Mouse (Mus musculus) kidney, postnatal 0 days (tissue): ENCODE results near the gene Cpa5. TPM values are rescaled to one million over a fixed set of nuclear protein-coding genes. Genes with fewer than 3 reads are reported as not detected.
A peak's percentile ranks its signal among the peaks of the same experiment; 100 is the strongest.

Experiments used
- ATAC-seq: fragments of 200-750 bp; cut with Nextera tagmentation; replicated peaks from 2 replicates; pipeline ENCODE4 v1.8.0; 2017; ENCODE audit warnings: low read depth, moderate number of reproducible peaks, moderate TSS enrichment, moderate library complexity; ENCODE audit not compliant: low FRiP score
- DNase-seq: peaks from one replicate; pipeline ENCODE4 v3.0.0-alpha.2; 2016; ENCODE audit warnings: low spot score
- H3K27ac ChIP-seq: fragments of 300-500 bp; sonication (generic); 2 replicates; pipeline ENCODE4 v1.5.1; 2014; ENCODE audit warnings: mild to moderate bottlenecking
- H3K27me3 ChIP-seq: fragments of 300-500 bp; sonication (generic); 2 replicates; pipeline ENCODE4 v1.6.1; 2014; ENCODE audit warnings: low read length, mixed read lengths; ENCODE audit not compliant: insufficient read depth
- H3K36me3 ChIP-seq: fragments of 300-500 bp; sonication (generic); 2 replicates; pipeline ENCODE4 v1.6.1; 2014; ENCODE audit warnings: low read length, mixed read lengths; ENCODE audit not compliant: insufficient read depth
- H3K4me1 ChIP-seq: fragments of 300-500 bp; sonication (generic); replicated peaks from 2 replicates; pipeline ENCODE4 v1.6.1; 2014; ENCODE audit warnings: antibody characterized with exemption, low read length, mixed read lengths; ENCODE audit not compliant: insufficient read depth
- H3K4me2 ChIP-seq: fragments of 300-500 bp; sonication (generic); 2 replicates; pipeline ENCODE4 v1.6.1; 2014; ENCODE audit warnings: mild to moderate bottlenecking, low read length, moderate library complexity, mixed read lengths
- H3K4me3 ChIP-seq: fragments of 300-500 bp; sonication (generic); replicated peaks from 2 replicates; pipeline ENCODE4 v1.5.1; 2014; ENCODE audit warnings: low read depth, low read length
- H3K9ac ChIP-seq: fragments of 300-500 bp; sonication (generic); 2 replicates; pipeline ENCODE4 v1.6.1; 2014; ENCODE audit warnings: low read depth, low read length
- H3K9me3 ChIP-seq: fragments of 300-500 bp; sonication (generic); replicated peaks from 2 replicates; pipeline ENCODE4 v1.6.1; 2016; ENCODE audit warnings: low read length, inconsistent platforms, mixed read lengths
- CTCF ChIP-seq: IDR thresholded peaks from 2 replicates; pipeline ENCODE4 v1.5.1; 2016; ENCODE audit warnings: antibody characterized with exemption, low read depth, mild to moderate bottlenecking, moderate library complexity
- WGBS: fragments of 180-500 bp; shearing (Covaris S2); extraction: QIAGEN DNeasy Blood & Tissue Kit; methylation state at CpG from one replicate; pipeline ENCODE4 v1.1.7; 2014; 5-methylcytosine and 5-hydroxymethylcytosine counted together
- polyA plus RNA-seq: library from polyadenylated mRNA; unstranded; fragments of >200 nt; fragmentation: Nextera tagmentation; extraction: Ambion mirVana; gene quantifications from 2 replicates; pipeline ENCODE4 v1.2.1, GENCODE M21; 2015

Gene Cpa5
- polyA plus RNA-seq, 1 experiment from 2014 or later = 0.28 TPM

DNA sequence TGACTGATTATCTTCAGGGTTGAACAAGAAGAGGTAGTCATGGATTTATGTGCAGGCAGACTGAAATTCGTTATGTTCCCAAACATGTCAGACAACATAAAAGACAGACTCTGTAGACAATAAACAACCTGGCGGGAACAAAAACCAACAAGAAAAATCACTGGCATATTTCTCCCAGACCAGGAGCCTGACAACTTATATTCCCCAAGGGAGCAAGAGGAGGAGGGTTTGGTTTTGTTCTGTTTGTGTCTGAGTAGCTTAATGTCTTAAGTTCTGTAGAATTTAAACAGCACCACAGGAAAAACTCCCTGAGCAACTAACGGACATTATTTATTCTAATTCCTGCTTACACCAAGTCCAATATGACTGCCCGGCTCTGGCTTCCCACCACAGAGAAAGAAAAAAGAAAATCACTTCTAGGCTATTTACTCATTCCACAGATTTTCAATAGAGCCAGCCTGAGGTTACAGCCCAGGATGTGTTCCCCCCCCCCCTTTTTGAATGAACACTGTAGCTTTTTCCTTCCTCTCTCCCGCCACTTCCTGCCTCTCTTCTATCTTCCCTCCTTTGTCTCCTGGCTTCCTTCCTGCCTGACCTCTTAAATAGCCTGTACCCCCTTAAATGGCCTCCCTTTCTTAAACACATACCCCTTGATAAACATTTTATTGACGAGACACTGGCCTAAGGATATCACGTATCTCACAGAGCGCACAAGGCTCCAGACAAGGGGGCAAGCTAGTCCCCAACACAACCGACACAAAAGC is 41.8 kb downstream of the Cpa5 start:
- H3K27ac ChIP-seq = peak overlapping the region; percentile 76
- H3K9ac ChIP-seq = no peak overlapping the region
- H3K9me3 ChIP-seq = no peaks in the 10 kb centered on the region
- DNase-seq = no peak
- no peaks in the 10 kb centered on the region for H3K36me3 ChIP-seq
- peaks cover 25% of the 10 kb centered on the region for H3K4me1 ChIP-seq
- ATAC-seq = no peak
- no peak overlapping the region for H3K4me2 ChIP-seq
- no peak overlapping the region for H3K4me3 ChIP-seq
- H3K27me3 ChIP-seq = no peaks in the 10 kb centered on the region
- no peak for TF ChIP-seq CTCF
- WGBS = 36% methylated on average over 9 of the region's 9 CpGs

DNA sequence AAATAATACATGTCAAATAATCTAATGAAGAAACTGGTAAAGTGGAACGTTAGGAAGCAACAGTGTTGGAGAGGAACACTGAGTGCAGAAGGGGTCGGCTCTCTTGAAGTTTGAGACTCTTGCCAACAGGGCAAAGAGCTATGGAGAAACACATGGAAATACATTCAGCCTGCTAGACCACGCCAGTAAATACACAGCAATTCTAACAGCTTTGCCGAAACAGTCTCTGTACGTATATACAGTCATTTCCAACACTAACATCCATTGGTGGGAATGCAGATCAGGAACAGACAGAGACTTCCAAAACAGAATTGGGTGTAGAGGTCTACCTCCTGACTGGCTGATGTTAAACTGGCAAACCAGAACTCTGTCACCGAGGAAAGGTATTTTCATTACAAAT is 42.7 kb downstream of the Cpa5 start:
- peaks cover 25% of the 10 kb centered on the region for H3K4me1 ChIP-seq
- no peak overlapping the region for H3K4me3 ChIP-seq
- WGBS = 57% methylated on average over 6 of the region's 6 CpGs
- H3K27me3 ChIP-seq = no peaks in the 10 kb centered on the region
- ATAC-seq (no peak), DNase-seq (peak; percentile 27)
- no peak overlapping the region for H3K4me2 ChIP-seq
- H3K9me3 ChIP-seq = no peaks in the 10 kb centered on the region
- no peak overlapping the region for H3K9ac ChIP-seq
- peak overlapping the region; percentile 51; the same call in 1 of the 2 replicates for H3K27ac ChIP-seq
- TF ChIP-seq CTCF = no peak
- no peaks in the 10 kb centered on the region for H3K36me3 ChIP-seq

GRCm38 (mm10) chr6:30654402-30654859 is 43.6 kb downstream of the Cpa5 start:
- no peak for TF ChIP-seq CTCF
- WGBS = 24% methylated on average over 6 of the region's 6 CpGs

DNA sequence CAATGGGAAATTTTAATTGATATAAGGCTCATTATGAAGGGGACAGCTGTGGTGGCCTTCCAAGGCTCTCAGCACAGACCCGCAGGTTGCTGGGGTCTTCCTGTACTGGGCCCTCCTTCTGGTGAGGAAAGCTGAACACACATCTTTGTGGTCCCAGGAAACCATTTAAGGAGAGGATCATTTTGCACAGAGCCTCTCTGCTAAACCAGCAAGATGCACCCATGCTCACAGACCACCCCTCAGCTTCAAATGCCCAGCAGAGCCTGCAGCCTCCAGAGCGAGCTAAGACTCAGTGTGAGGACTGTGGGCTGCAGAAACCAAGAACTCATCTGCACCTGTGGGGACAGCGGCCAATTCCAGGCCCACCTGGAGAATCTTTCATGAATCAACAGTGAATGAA is 44.1 kb downstream of the Cpa5 start:
- peaks cover 25% of the 10 kb centered on the region for H3K4me1 ChIP-seq
- no peaks in the 10 kb centered on the region for H3K27me3 ChIP-seq
- H3K9ac ChIP-seq = no peak overlapping the region
- DNase-seq = no peak
- no peak for ATAC-seq
- H3K9me3 ChIP-seq = no peaks in the 10 kb centered on the region
- H3K36me3 ChIP-seq = no peaks in the 10 kb centered on the region
- 72% methylated on average over 3 of the region's 3 CpGs for WGBS
- no peak overlapping the region; the same call in 1 of the 2 replicates for H3K27ac ChIP-seq
- no peak overlapping the region for H3K4me3 ChIP-seq
- H3K4me2 ChIP-seq = no peak overlapping the region
- TF ChIP-seq CTCF = no peak

More at GRCm38 (mm10) chr6:30654402-30654859, 43.6 kb downstream of the Cpa5 start:
- Histone ChIP-seq H3K9ac (no peak overlapping the region), H3K4me1 (peaks cover 25% of the 10 kb centered on the region), H3K9me3 (no peaks in the 10 kb centered on the region), H3K4me2 (no peak overlapping the region), H3K4me3 (no peak overlapping the region), H3K27me3 (no peaks in the 10 kb centered on the region), H3K27ac (peak overlapping the region; percentile 26; the same call in 1 of the 2 replicates), H3K36me3 (no peaks in the 10 kb centered on the region)
- DNase-seq = peak; percentile 46
- ATAC-seq = no peak

DNA sequence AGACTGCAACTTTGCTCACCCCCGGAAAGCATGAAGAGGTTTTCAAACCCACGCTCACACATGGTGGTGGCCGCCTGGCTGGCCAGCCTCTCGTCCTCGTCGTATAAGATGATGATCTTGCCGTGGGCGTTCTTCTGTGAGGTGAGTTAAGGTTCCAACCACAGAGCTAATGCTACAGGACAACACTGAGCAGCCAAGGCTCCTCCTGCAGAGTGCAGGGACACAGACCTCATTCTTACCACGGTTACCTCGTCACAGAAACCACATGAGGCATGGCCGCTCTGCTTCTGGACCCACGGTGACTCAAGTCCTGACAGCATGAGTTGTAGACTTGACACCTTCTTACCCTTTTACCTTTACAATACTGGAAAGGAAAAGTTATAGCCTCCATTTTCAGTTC is 46.5 kb downstream of the Cpa5 start:
- Histone ChIP-seq H3K9ac (no peak overlapping the region), H3K27ac (peak overlapping the region; percentile 62), H3K9me3 (no peaks in the 10 kb centered on the region), H3K36me3 (no peaks in the 10 kb centered on the region), H3K4me3 (no peak overlapping the region), H3K4me2 (no peak overlapping the region), H3K27me3 (no peaks in the 10 kb centered on the region), H3K4me1 (peaks cover 25% of the 10 kb centered on the region)
- ATAC-seq (no peak), DNase-seq (no peak)
- 84% methylated on average over 12 of the region's 12 CpGs for WGBS
- TF ChIP-seq CTCF = no peak

DNA sequence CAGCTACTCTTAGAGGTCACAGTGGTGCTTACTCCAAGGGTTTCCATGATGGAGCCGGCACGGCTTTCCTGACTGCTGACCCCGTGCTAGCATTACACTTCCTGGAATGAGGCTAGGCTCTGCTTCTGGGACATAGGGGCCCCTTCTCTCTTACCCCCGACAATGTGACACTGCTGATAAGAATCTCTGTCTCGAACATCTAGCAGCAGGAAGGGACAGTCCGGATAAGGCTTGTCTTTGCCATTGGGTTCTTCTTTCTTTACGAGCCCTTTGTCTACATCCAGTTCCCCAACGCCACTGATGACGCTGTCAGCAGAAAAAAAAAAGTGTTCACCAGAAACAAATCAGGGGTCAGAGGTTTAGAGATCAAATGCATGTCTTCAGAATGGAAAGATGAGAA is 47.8 kb downstream of the Cpa5 start:
- ATAC-seq = no peak
- H3K9ac ChIP-seq = no peak overlapping the region
- H3K36me3 ChIP-seq = no peaks in the 10 kb centered on the region
- H3K27me3 ChIP-seq = no peaks in the 10 kb centered on the region
- H3K4me3 ChIP-seq = no peak overlapping the region
- no peak overlapping the region for H3K4me2 ChIP-seq
- H3K9me3 ChIP-seq = no peaks in the 10 kb centered on the region
- peaks cover 18% of the 10 kb centered on the region for H3K4me1 ChIP-seq
- DNase-seq = peak; percentile 35
- WGBS = 62% methylated on average over 9 of the region's 9 CpGs
- TF ChIP-seq CTCF = no peak
- no peak overlapping the region for H3K27ac ChIP-seq
